Mouse (Mus musculus) heart, embryonic 15.5 days (tissue): ENCODE data around the gene Gfod1. TPM values are rescaled to one million over a fixed set of nuclear protein-coding genes. Genes with fewer than 3 reads are reported as not detected.

ENCODE experiments used
- ATAC-seq: fragments of 200-750 bp; cut with Nextera tagmentation; replicated peaks from 2 replicates; pipeline ENCODE4 v1.8.0; 2017; ENCODE audit warnings: low read depth, moderate TSS enrichment; ENCODE audit not compliant: insufficient number of reproducible peaks, insufficient read depth, low FRiP score
- H3K27ac ChIP-seq: fragments of 300-500 bp; sonication (generic); 2 replicates; pipeline ENCODE4 v1.5.1; 2015; ENCODE audit warnings: mild to moderate bottlenecking, inconsistent platforms
- H3K27me3 ChIP-seq: fragments of 300-500 bp; sonication (generic); 2 replicates; pipeline ENCODE4 v1.6.1; 2015; ENCODE audit warnings: inconsistent platforms
- H3K36me3 ChIP-seq: fragments of 300-500 bp; sonication (generic); 2 replicates; pipeline ENCODE4 v1.6.1; 2015; ENCODE audit warnings: mild to moderate bottlenecking, inconsistent platforms
- H3K4me1 ChIP-seq: fragments of 300-500 bp; sonication (generic); replicated peaks from 2 replicates; pipeline ENCODE4 v1.6.1; 2015; ENCODE audit warnings: inconsistent platforms
- H3K4me2 ChIP-seq: fragments of 300-500 bp; sonication (generic); 2 replicates; pipeline ENCODE4 v1.6.1; 2015; ENCODE audit warnings: inconsistent platforms, mild to moderate bottlenecking, moderate library complexity
- H3K4me3 ChIP-seq: fragments of 300-500 bp; sonication (generic); 2 replicates; pipeline ENCODE4 v1.5.1; 2015; ENCODE audit warnings: mild to moderate bottlenecking, inconsistent platforms
- H3K9ac ChIP-seq: fragments of 300-500 bp; sonication (generic); 2 replicates; pipeline ENCODE4 v1.6.1; 2015; ENCODE audit warnings: mild to moderate bottlenecking, inconsistent platforms
- H3K9me3 ChIP-seq: fragments of 300-500 bp; sonication (generic); replicated peaks from 2 replicates; pipeline ENCODE4 v1.6.1; 2016; ENCODE audit warnings: inconsistent platforms
- WGBS: fragments of 180-500 bp; shearing (Covaris S2); methylation state at CpG from one replicate; pipeline ENCODE4 v1.1.7; 2015; ENCODE audit warnings: mixed read lengths; 5-methylcytosine and 5-hydroxymethylcytosine counted together
- polyA plus RNA-seq: library from polyadenylated mRNA; unstranded; fragments of >200 nt; fragmentation: Nextera tagmentation; extraction: Ambion mirVana; gene quantifications from 2 replicates; pipeline ENCODE4 v1.2.1, GENCODE M21; 2015

Gene Gfod1
- polyA plus RNA-seq, 1 experiment from 2014 or later = 0.73 TPM

GRCm38 (mm10) chr13:43261287-43261686 lies 42.7 kb downstream of the Gfod1 start:
- 66% methylated on average over 3 of the region's 3 CpGs for WGBS
- H3K4me1 ChIP-seq = peaks cover 26% of the 10 kb centered on the region

GRCm38 (mm10) chr13:43260731-43261130 lies 43.2 kb downstream of the Gfod1 start:
- Histone ChIP-seq H3K27me3 (no peaks in the 10 kb centered on the region), H3K4me2 (no peak overlapping the region), H3K36me3 (no peaks in the 10 kb centered on the region), H3K4me1 (peaks cover 26% of the 10 kb centered on the region), H3K9ac (no peak overlapping the region), H3K4me3 (no peak overlapping the region), H3K27ac (no peak overlapping the region), H3K9me3 (no peaks in the 10 kb centered on the region)
- ATAC-seq = no peak
- 59% methylated on average over 6 of the region's 6 CpGs for WGBS

More at GRCm38 (mm10) chr13:43261287-43261686, 42.7 kb downstream of the Gfod1 start:
- H3K4me3 ChIP-seq = no peak overlapping the region
- no peak overlapping the region for H3K9ac ChIP-seq
- H3K4me2 ChIP-seq = no peak overlapping the region
- ATAC-seq = no peak; the same call in 1 of the 2 replicates
- no peaks in the 10 kb centered on the region for H3K36me3 ChIP-seq
- no peak overlapping the region for H3K27ac ChIP-seq
- no peaks in the 10 kb centered on the region for H3K9me3 ChIP-seq
- no peaks in the 10 kb centered on the region for H3K27me3 ChIP-seq

- H3K9ac ChIP-seq = no peak overlapping the region
- no peaks in the 10 kb centered on the region for H3K9me3 ChIP-seq
- no peaks in the 10 kb centered on the region for H3K27me3 ChIP-seq
- H3K4me2 ChIP-seq = no peak overlapping the region
- 95% methylated on average over 2 of the region's 2 CpGs for WGBS
- no peaks in the 10 kb centered on the region for H3K36me3 ChIP-seq
- no peak for ATAC-seq
- H3K4me3 ChIP-seq = no peak overlapping the region
- no peak overlapping the region for H3K27ac ChIP-seq
- H3K4me1 ChIP-seq = peaks cover 15% of the 10 kb centered on the region
Measured at GRCm38 (mm10) chr13:43256447-43256846, 47.5 kb downstream of the Gfod1 start.

GRCm38 (mm10) chr13:43253526-43253925 lies 50.4 kb downstream of the Gfod1 start:
- H3K36me3 ChIP-seq = no peaks in the 10 kb centered on the region
- no peak overlapping the region for H3K4me3 ChIP-seq
- no peak overlapping the region for H3K27ac ChIP-seq
- no peaks in the 10 kb centered on the region for H3K27me3 ChIP-seq
- no peaks in the 10 kb centered on the region for H3K9me3 ChIP-seq
- H3K9ac ChIP-seq = no peak overlapping the region
- H3K4me2 ChIP-seq = no peak overlapping the region
- WGBS = 36% methylated on average over 5 of the region's 5 CpGs
- H3K4me1 ChIP-seq = peaks cover 21% of the 10 kb centered on the region
- no peak for ATAC-seq

- H3K27ac ChIP-seq = no peak overlapping the region
- 89% methylated on average over 8 of the region's 8 CpGs for WGBS
- ATAC-seq = no peak
- no peak overlapping the region for H3K4me2 ChIP-seq
- H3K36me3 ChIP-seq = no peaks in the 10 kb centered on the region
- H3K27me3 ChIP-seq = no peaks in the 10 kb centered on the region
- no peaks in the 10 kb centered on the region for H3K9me3 ChIP-seq
- H3K4me1 ChIP-seq = peaks cover 18% of the 10 kb centered on the region
- no peak overlapping the region for H3K4me3 ChIP-seq
- no peak overlapping the region for H3K9ac ChIP-seq
Measured at GRCm38 (mm10) chr13:43252105-43252790, 51.7 kb downstream of the Gfod1 start.

GRCm38 (mm10) chr13:43251391-43251790 lies 52.6 kb downstream of the Gfod1 start:
- Histone ChIP-seq H3K36me3 (no peaks in the 10 kb centered on the region), H3K4me3 (no peak overlapping the region), H3K4me1 (peaks cover 18% of the 10 kb centered on the region), H3K27me3 (no peaks in the 10 kb centered on the region), H3K9me3 (no peaks in the 10 kb centered on the region), H3K4me2 (no peak overlapping the region), H3K27ac (no peak overlapping the region; the same call in 1 of the 2 replicates), H3K9ac (no peak overlapping the region)
- ATAC-seq = no peak
- WGBS = 89% methylated on average over 12 of the region's 12 CpGs

- Histone ChIP-seq H3K36me3 (no peaks in the 10 kb centered on the region), H3K27ac (no peak overlapping the region; the same call in 1 of the 2 replicates), H3K4me1 (peaks cover 18% of the 10 kb centered on the region), H3K27me3 (no peaks in the 10 kb centered on the region), H3K4me3 (no peak overlapping the region), H3K9me3 (no peaks in the 10 kb centered on the region), H3K4me2 (no peak overlapping the region), H3K9ac (no peak overlapping the region)
- 68% methylated on average over 6 of the region's 6 CpGs for WGBS
- ATAC-seq = no peak
Measured at GRCm38 (mm10) chr13:43250653-43251052, 53.3 kb downstream of the Gfod1 start.

GRCm38 (mm10) chr13:43250106-43250505 lies 53.9 kb downstream of the Gfod1 start:
- WGBS = 79% methylated on average over 9 of the region's 9 CpGs
- no peaks in the 10 kb centered on the region for H3K9me3 ChIP-seq
- H3K27me3 ChIP-seq = no peaks in the 10 kb centered on the region
- H3K4me1 ChIP-seq = peaks cover 19% of the 10 kb centered on the region
- no peak overlapping the region for H3K27ac ChIP-seq
- H3K36me3 ChIP-seq = no peaks in the 10 kb centered on the region
- H3K4me2 ChIP-seq = no peak overlapping the region
- ATAC-seq = no peak
- no peak overlapping the region for H3K9ac ChIP-seq
- no peak overlapping the region for H3K4me3 ChIP-seq

GRCm38 (mm10) chr13:43248381-43248780 lies 55.6 kb downstream of the Gfod1 start:
- Histone ChIP-seq H3K9me3 (no peaks in the 10 kb centered on the region), H3K4me2 (no peak overlapping the region), H3K36me3 (no peaks in the 10 kb centered on the region), H3K9ac (no peak overlapping the region), H3K4me3 (no peak overlapping the region), H3K4me1 (peaks cover 27% of the 10 kb centered on the region), H3K27ac (no peak overlapping the region), H3K27me3 (no peaks in the 10 kb centered on the region)
- 89% methylated on average over 6 of the region's 6 CpGs for WGBS
- no peak for ATAC-seq

GRCm38 (mm10) chr13:43246876-43247275 lies 57.1 kb downstream of the Gfod1 start:
- Histone ChIP-seq H3K27me3 (no peaks in the 10 kb centered on the region), H3K9me3 (no peaks in the 10 kb centered on the region), H3K4me3 (no peak overlapping the region), H3K4me2 (no peak overlapping the region), H3K9ac (no peak overlapping the region), H3K36me3 (no peaks in the 10 kb centered on the region), H3K4me1 (peaks cover 25% of the 10 kb centered on the region), H3K27ac (no peak overlapping the region)
- ATAC-seq = no peak
- WGBS = 90% methylated on average over 4 of the region's 4 CpGs

GRCm38 (mm10) chr13:43243793-43244192 lies 60.2 kb downstream of the Gfod1 start:
- no peaks in the 10 kb centered on the region for H3K36me3 ChIP-seq
- no peak overlapping the region for H3K4me2 ChIP-seq
- no peak overlapping the region for H3K4me3 ChIP-seq
- H3K4me1 ChIP-seq = peaks cover 37% of the 10 kb centered on the region
- no peaks in the 10 kb centered on the region for H3K27me3 ChIP-seq
- no peak overlapping the region for H3K9ac ChIP-seq
- no peak for ATAC-seq
- 42% methylated on average over 7 of the region's 7 CpGs for WGBS
- H3K27ac ChIP-seq = no peak overlapping the region
- H3K9me3 ChIP-seq = no peaks in the 10 kb centered on the region

GRCm38 (mm10) chr13:43243240-43243639 lies 60.7 kb downstream of the Gfod1 start:
- Histone ChIP-seq H3K27ac (no peak overlapping the region), H3K27me3 (no peaks in the 10 kb centered on the region), H3K9ac (no peak overlapping the region), H3K9me3 (no peaks in the 10 kb centered on the region), H3K36me3 (no peaks in the 10 kb centered on the region), H3K4me3 (no peak overlapping the region), H3K4me1 (peaks cover 37% of the 10 kb centered on the region), H3K4me2 (no peak overlapping the region)
- ATAC-seq = 0 out of 2 replicates have a peak, but pooled peaks have one; percentile 13
- WGBS = 89% methylated on average over 3 of the region's 3 CpGs
